19 mouse cellular contexts compared by ENCODE assay signal in the genomic region with DNA sequence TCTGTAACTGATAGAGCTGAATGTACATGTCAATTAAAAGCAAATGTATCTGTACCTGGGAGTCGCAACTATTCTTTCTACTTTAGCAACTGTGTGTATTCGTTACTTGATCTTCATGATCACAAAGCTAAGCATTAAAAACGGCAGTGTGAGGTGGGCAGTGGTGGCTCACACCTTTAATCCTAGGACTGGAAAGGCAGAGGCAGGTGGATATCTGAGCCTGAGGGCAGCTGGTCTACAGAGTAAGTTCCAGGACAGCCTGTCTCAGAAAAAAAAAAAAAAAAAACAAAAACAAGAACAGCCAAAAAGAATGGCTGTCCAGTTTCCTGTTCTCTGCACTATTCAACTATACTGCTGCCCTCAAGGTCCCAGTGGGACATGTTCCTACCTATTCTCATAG.
"Had no signal": no experiment of that assay in that cellular context is flagged by ENCODE, and none has a peak within 500 bp of the region (broad histone marks: within the 10 kb centered on the region; RNA-seq: fewer than 3 reads in every experiment).

No protein-coding gene starts in this region.

- H3K36me3 ChIP-seq: midbrain, embryonic 10.5 days; midbrain, embryonic 12.5 days; neural tube, embryonic 12.5 days; stomach, embryonic 15.5 days had no signal

- H3K9me3 ChIP-seq: midbrain, embryonic 10.5 days; midbrain, embryonic 12.5 days; neural tube, embryonic 12.5 days; stomach, embryonic 15.5 days had no signal

- H3K27ac ChIP-seq: midbrain, embryonic 10.5 days; midbrain, embryonic 12.5 days; neural tube, embryonic 12.5 days; stomach, embryonic 15.5 days; stomach, postnatal 0 days had no signal

- ATAC-seq: midbrain, embryonic 16.5 days had no signal

- H3K4me3 ChIP-seq: midbrain, embryonic 10.5 days; midbrain, embryonic 12.5 days; neural tube, embryonic 12.5 days; stomach, embryonic 15.5 days had no signal

- H3K4me1 ChIP-seq: midbrain, embryonic 10.5 days; midbrain, embryonic 12.5 days; neural tube, embryonic 12.5 days; stomach, embryonic 15.5 days had no signal

- DNase-seq: lung, adult 18-20 months; lung, postnatal 10 days; lung, postnatal 4 days; midbrain, embryonic 14.5 days; retina, postnatal 1 day; right cerebral cortex, adult 18-20 months; right cerebral cortex, postnatal 25 days; right cerebral cortex, postnatal 4 days; spleen, adult 18-20 months; thymus, adult 2 months; thymus, postnatal 25 days; thymus, postnatal 4 days had no signal

- H3K4me2 ChIP-seq: lung, embryonic 14.5 days; midbrain, embryonic 12.5 days; neural tube, embryonic 12.5 days; stomach, embryonic 15.5 days had no signal

- H3K27me3 ChIP-seq: midbrain, embryonic 12.5 days; neural tube, embryonic 12.5 days; stomach, embryonic 15.5 days had no signal

- H3K9ac ChIP-seq: lung, embryonic 14.5 days; midbrain, embryonic 12.5 days; neural tube, embryonic 12.5 days; stomach, embryonic 15.5 days had no signal
